Mouse (Mus musculus) lung, embryonic 16.5 days (tissue): ENCODE measurements at regions not wholly inside any gene's neighbourhood (a gene's known extent, or its start where the extent isn't known, plus 50 kb on each side); places are given as distances from the start of the nearest gene placed in this dataset.
"Not testable (repeated sequence)": the region's sequence is repeated elsewhere in the genome, so short reads cannot be mapped to it uniquely, and the experiment has no call there.

ENCODE experiments used
- ATAC-seq: fragments of 200-750 bp; cut with Nextera tagmentation; 2 replicates; pipeline ENCODE4 v1.8.0; 2017; ENCODE audit warnings: low read depth, mild to moderate bottlenecking, moderate library complexity
- H3K27ac ChIP-seq: fragments of 300-500 bp; sonication (generic); 2 replicates; pipeline ENCODE4 v1.5.1; 2014; ENCODE audit warnings: mild to moderate bottlenecking, control low read depth, low read length
- H3K27me3 ChIP-seq: fragments of 300-500 bp; sonication (generic); 2 replicates; pipeline ENCODE4 v1.6.1; 2014; ENCODE audit warnings: low read depth, low read length, mixed read lengths; ENCODE audit not compliant: control insufficient read depth, insufficient read depth
- H3K36me3 ChIP-seq: fragments of 300-500 bp; sonication (generic); 2 replicates; pipeline ENCODE4 v1.6.1; 2014; ENCODE audit warnings: low read length; ENCODE audit not compliant: control insufficient read depth, insufficient read depth
- H3K4me1 ChIP-seq: fragments of 300-500 bp; sonication (generic); replicated peaks from 2 replicates; pipeline ENCODE4 v1.6.1; 2014; ENCODE audit warnings: low read length, mixed read lengths; ENCODE audit not compliant: control insufficient read depth, insufficient read depth
- H3K4me2 ChIP-seq: fragments of 300-500 bp; sonication (generic); 2 replicates; pipeline ENCODE4 v1.6.1; 2014; ENCODE audit warnings: low read depth, low read length, control low read depth
- H3K4me3 ChIP-seq: fragments of 300-500 bp; sonication (generic); 2 replicates; pipeline ENCODE4 v1.5.1; 2014; ENCODE audit warnings: mild to moderate bottlenecking, low read length, control low read depth
- H3K9ac ChIP-seq: fragments of 300-500 bp; sonication (generic); 2 replicates; pipeline ENCODE4 v1.6.1; 2014; ENCODE audit warnings: low read length, control low read depth
- H3K9me3 ChIP-seq: fragments of 300-500 bp; sonication (generic); 2 replicates; pipeline ENCODE4 v1.6.1; 2016; ENCODE audit warnings: low read length; ENCODE audit not compliant: control insufficient read depth
- WGBS: fragments of 180-500 bp; shearing (Covaris S2); extraction: QIAGEN DNeasy Blood & Tissue Kit; methylation state at CpG from one replicate; pipeline ENCODE4 v1.1.7; 2014; 5-methylcytosine and 5-hydroxymethylcytosine counted together

DNA sequence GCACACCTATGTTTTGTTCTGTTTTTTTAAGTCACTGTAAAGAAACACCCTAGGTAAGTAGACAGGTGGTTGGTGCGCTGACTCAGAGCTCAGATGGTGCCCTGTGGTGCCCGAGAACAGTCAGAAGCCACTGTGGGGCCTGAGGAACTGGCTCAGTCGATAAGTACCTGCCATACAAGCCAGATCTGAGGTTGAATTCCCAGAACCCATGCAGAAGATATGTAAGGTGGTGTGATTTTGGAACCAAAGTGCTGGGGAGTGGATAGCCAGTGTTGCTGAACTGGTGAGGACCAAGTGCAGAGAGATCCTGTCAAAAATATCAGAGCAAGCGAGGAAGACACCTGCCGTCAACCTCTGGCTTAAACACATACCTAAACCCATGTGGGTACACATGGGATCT is 65.4 kb downstream of the Chst1 start:
- no peaks in the 10 kb centered on the region for H3K9me3 ChIP-seq
- H3K4me1 ChIP-seq = no peaks in the 10 kb centered on the region
- no peak for ATAC-seq
- 41% methylated on average over 5 of the region's 5 CpGs for WGBS
- H3K4me2 ChIP-seq = no peak overlapping the region
- H3K27me3 ChIP-seq = no peaks in the 10 kb centered on the region
- H3K36me3 ChIP-seq = no peaks in the 10 kb centered on the region
- H3K9ac ChIP-seq = no peak overlapping the region
- H3K27ac ChIP-seq = no peak overlapping the region
- no peak overlapping the region for H3K4me3 ChIP-seq

DNA sequence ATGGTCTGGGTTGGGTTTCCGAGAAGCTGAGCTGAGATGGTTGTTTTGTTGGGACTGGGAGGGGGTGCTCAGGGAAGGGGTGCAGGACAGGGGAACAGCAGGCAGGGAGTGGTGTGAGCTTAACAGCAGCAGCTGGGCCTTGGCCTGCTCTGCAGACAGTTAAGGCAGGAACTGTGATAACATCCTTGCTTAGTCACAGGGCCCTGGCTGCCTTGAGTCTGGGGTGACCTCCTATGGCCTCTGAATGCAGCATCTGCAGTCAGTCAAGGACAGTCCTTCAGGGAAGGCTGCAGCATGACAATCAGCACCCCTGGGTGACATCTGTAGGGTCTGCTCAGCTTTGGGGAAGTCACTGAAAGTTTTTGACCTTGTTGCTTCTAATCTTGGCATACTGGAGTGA is 67.7 kb downstream of the Chst1 start:
- H3K27me3 ChIP-seq = no peaks in the 10 kb centered on the region; the same call in 1 of the 2 replicates
- no peaks in the 10 kb centered on the region for H3K36me3 ChIP-seq
- no peak overlapping the region for H3K4me3 ChIP-seq
- ATAC-seq = no peak
- H3K27ac ChIP-seq = no peak overlapping the region
- H3K9ac ChIP-seq = no peak overlapping the region
- no peaks in the 10 kb centered on the region for H3K9me3 ChIP-seq
- 76% methylated on average over 1 of the region's 1 CpGs for WGBS
- no peaks in the 10 kb centered on the region for H3K4me1 ChIP-seq
- no peak overlapping the region for H3K4me2 ChIP-seq

DNA sequence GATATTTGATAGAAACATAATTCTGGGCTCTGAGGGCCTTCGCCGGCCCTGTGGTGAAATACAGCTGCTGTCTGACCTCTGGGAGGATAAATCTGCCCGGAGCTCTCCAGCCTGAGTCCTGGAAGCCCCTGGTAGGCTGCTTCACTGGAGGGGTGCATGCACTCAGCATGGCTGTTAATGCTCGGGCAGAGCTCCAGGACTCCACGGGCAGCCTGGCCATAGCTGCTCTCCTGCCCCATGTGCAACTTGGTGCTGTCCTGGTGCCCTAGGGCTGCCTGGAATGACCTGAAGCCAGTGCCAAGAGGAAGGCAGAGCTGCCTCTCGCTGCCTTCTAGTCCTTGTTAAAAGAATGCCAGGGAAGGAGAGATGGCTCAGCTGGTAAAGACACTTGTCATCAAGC is 68.2 kb downstream of the Chst1 start:
- no peak overlapping the region for H3K27ac ChIP-seq
- H3K9ac ChIP-seq = no peak overlapping the region
- H3K27me3 ChIP-seq = no peaks in the 10 kb centered on the region; the same call in 1 of the 2 replicates
- H3K4me1 ChIP-seq = no peaks in the 10 kb centered on the region
- no peaks in the 10 kb centered on the region for H3K9me3 ChIP-seq
- WGBS = 44% methylated on average over 6 of the region's 6 CpGs
- no peak overlapping the region for H3K4me3 ChIP-seq
- no peaks in the 10 kb centered on the region for H3K36me3 ChIP-seq
- no peak for ATAC-seq
- no peak overlapping the region for H3K4me2 ChIP-seq

DNA sequence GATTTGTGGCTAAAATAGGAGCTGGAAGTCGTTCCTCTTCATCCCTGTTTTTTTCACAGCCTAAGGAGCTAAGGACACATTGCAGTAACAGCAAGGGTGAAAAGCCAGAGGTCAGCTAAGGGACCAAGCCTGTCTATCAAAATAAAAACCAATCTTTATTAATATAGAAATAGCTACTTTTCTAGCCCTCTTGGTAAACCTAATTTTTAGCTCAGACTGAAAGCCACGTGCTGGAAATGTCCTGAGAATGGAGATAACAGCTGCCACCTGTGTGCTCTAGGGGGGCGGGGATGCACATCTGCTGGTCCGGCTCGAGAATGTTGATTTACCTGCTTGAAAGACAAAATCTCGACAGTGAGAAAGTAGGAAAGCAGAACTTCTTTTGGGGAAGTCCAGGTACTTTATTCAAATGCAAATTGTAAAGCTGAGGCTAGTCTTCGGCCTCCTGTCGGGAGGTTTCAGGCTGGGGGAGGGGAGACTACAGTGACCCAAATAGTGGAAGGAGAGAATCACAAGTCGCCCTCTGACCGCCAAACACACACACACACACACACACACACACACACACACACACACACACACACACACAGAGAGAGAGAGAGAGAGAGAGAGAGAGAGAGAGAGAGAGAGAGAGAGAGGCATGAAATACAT is 70.0 kb downstream of the Chst1 start:
- H3K4me3 ChIP-seq, H3K27me3 ChIP-seq, H3K27ac ChIP-seq, H3K36me3 ChIP-seq, ATAC-seq, H3K9me3 ChIP-seq, H3K4me1 ChIP-seq, H3K4me2 ChIP-seq, H3K9ac ChIP-seq: not testable (repeated sequence)
- WGBS = 40% methylated on average over 9 of the region's 10 CpGs

DNA sequence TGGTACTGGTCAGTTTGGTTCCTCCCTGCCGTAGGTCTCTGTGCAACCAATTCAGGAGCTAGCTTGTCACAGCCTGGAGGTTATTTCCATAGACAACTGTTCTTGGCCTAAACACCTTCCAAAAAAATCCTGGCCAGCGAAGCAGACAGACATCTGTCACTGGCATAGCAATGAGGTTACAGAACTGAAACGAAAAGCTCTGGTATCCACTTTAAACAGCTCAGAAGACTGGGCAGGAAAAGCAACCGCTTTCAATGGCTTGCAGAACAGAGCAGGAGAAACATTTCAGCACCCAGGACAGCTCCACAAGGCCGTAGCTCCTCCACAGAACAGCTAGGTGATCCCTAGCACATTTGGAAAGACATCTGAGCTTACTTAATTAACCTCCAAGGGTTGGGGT is 72.1 kb downstream of the Chst1 start:
- Histone ChIP-seq H3K9ac (no peak overlapping the region), H3K27ac (no peak overlapping the region), H3K36me3 (no peaks in the 10 kb centered on the region), H3K9me3 (no peaks in the 10 kb centered on the region), H3K4me3 (no peak overlapping the region), H3K27me3 (no peaks in the 10 kb centered on the region; the same call in 1 of the 2 replicates), H3K4me2 (no peak overlapping the region), H3K4me1 (no peaks in the 10 kb centered on the region)
- ATAC-seq = no peak
- WGBS = 27% methylated on average over 5 of the region's 5 CpGs

DNA sequence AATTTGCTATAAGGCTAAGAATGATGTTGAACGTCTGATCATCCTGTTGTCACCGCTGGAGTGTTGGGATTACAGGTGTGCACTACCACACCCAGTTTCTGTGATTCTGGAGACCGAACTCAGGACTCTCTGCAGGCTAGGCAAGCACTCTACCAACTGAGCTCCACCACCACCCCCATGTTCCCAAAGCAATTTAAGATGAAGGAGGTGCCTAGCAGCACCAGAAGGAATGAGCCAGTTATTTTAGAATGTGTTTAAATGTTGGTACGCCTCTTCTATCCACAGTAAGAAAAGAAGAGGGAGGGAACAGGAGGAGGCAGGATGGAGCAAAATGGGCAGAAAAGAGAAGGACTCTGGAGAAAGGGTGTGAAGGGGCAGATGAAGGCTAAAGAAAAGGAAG is 72.6 kb downstream of the Chst1 start:
- H3K9me3 ChIP-seq = no peaks in the 10 kb centered on the region
- H3K4me3 ChIP-seq = no peak overlapping the region
- H3K9ac ChIP-seq = no peak overlapping the region
- no peak overlapping the region for H3K4me2 ChIP-seq
- no peak for ATAC-seq
- 57% methylated on average over 4 of the region's 4 CpGs for whole genome bisulfite sequencing
- no peak overlapping the region for H3K27ac ChIP-seq
- H3K4me1 ChIP-seq = no peaks in the 10 kb centered on the region
- no peaks in the 10 kb centered on the region for H3K36me3 ChIP-seq
- H3K27me3 ChIP-seq = no peaks in the 10 kb centered on the region; the same call in 1 of the 2 replicates

DNA sequence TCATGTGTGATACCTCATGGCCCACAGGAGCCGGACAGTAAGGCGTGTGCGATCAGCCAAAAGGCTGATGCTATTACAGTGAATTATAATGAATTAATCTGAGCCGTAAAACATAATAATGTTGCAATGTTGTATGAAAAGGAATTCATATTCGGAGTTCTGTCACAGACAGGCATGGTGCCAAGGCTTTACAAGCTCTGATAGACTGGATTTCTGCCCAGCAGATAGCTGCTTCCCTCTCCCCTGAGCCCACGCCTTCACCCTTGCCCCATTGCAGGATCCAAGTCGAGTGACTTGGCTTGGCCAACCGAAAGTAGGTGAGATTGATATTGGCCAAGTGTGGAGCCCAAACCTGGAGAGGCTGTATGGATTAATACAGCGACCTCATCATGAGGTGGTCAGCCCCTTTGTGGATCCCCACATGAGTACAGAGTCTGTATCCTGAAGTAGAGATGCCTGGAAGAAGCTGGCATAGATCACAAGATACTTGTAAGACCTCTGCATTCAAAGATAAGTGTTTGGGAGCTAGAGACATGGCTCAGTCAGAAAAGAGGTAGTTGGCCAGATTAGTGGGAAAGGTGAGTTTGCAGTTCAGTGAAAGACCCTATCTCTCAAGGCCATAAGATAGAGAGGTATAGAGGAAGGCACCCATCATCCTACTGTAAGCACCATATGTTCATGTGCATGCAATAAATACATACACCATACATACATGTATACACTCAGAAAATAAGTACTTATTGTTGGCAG is 73.7 kb downstream of the Chst1 start:
- no peaks in the 10 kb centered on the region for H3K36me3 ChIP-seq
- H3K9me3 ChIP-seq = no peaks in the 10 kb centered on the region
- H3K27ac ChIP-seq = no peak overlapping the region
- no peaks in the 10 kb centered on the region for H3K4me1 ChIP-seq
- ATAC-seq = no peak
- H3K27me3 ChIP-seq = no peaks in the 10 kb centered on the region; the same call in 1 of the 2 replicates
- no peak overlapping the region for H3K9ac ChIP-seq
- WGBS = 75% methylated on average over 9 of the region's 9 CpGs
- H3K4me2 ChIP-seq = no peak overlapping the region
- H3K4me3 ChIP-seq = no peak overlapping the region

DNA sequence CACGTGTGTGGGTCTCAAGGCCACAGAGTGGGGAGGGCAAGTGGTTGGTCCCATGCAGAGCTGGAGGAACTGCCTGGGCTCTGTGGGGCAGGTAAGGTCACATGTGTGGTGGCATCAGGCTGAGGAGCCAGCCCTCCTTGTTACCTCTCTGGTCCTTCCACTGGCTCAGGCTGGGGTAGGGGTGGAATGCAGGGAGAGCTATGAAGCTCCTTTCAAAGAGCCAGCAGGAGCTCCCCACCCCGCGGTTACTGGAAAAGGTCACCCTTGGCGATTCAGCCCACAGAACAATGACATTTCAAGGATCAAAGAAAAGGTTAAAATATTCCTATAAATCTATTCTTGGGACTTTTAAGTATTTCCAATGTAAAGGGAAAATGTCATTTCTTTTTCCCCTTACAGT is 74.4 kb downstream of the Chst1 start:
- Histone ChIP-seq H3K4me1 (no peaks in the 10 kb centered on the region), H3K36me3 (no peaks in the 10 kb centered on the region), H3K27me3 (no peaks in the 10 kb centered on the region; the same call in 1 of the 2 replicates), H3K4me3 (no peak overlapping the region), H3K9me3 (no peaks in the 10 kb centered on the region), H3K27ac (no peak overlapping the region), H3K4me2 (no peak overlapping the region), H3K9ac (no peak overlapping the region)
- no peak for ATAC-seq
- 26% methylated on average over 4 of the region's 4 CpGs for WGBS

DNA sequence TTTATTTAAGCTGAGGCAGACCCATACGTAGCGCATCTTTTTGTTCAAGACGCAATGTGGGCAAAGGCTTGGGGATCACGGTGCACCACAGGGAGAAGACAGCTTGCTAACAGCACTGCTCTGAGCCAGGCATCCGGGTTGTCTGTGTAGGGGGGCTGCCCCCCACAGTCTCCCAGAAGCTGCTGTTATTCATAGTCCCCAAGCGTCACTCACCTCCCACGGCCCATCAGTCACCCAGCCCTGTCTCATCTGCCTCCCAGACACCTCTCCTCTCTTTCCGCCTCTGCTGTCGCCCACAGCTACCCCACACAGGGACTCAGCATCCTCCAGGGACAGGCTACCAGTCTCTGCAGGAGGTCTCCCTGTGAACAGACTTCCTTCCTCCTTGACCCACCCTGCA is 75.7 kb downstream of the Chst1 start:
- no peak overlapping the region for H3K27ac ChIP-seq
- H3K4me2 ChIP-seq = no peak overlapping the region
- ATAC-seq = no peak
- H3K27me3 ChIP-seq = no peaks in the 10 kb centered on the region; the same call in 1 of the 2 replicates
- H3K36me3 ChIP-seq = no peaks in the 10 kb centered on the region
- H3K9ac ChIP-seq = no peak overlapping the region
- no peak overlapping the region for H3K4me3 ChIP-seq
- no peaks in the 10 kb centered on the region for H3K9me3 ChIP-seq
- no peaks in the 10 kb centered on the region for H3K4me1 ChIP-seq
- 45% methylated on average over 9 of the region's 9 CpGs for WGBS
